Mouse (Mus musculus): ENCODE results near the gene Rin2.

DNA sequence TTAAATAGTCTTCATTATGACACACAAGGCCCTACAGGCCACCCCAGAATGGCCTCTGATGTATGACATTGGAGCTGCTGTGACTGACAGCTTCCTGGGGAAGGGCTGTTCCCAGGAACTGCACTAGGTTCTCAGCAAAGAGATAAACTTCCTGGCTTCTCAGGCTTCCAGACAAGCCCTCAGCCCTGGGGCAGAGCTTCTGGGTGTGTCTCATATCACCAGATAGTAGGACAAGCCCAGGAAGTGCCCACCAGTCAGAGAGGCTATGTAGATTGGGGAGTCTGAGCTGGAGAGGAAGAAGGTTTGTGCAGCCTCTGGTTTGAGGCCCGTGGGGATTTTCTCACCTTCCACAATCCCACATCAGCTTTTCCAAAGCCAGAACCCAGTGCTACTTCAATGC lies 122.8 kb downstream of the Rin2 start:
- no peak for TF ChIP-seq CTCF (IDR thresholded peaks at IDR 0.05; ENCODE audit: low read depth, low read length)
- TF ChIP-seq POLR2A (IDR thresholded peaks at IDR 0.05; ENCODE audit: extremely low read depth, insufficient read depth, low read length), result no peak

All from liver, adult 2 months (tissue).